Mouse (Mus musculus): ENCODE measurements at regions not wholly inside any gene's neighbourhood (a gene's known extent, or its start where the extent isn't known, plus 50 kb on each side); places are given as distances from the start of the nearest gene placed in this dataset.
"Not testable (repeated sequence)": the region's sequence is repeated elsewhere in the genome, so short reads cannot be mapped to it uniquely, and the experiment has no call there.

DNA sequence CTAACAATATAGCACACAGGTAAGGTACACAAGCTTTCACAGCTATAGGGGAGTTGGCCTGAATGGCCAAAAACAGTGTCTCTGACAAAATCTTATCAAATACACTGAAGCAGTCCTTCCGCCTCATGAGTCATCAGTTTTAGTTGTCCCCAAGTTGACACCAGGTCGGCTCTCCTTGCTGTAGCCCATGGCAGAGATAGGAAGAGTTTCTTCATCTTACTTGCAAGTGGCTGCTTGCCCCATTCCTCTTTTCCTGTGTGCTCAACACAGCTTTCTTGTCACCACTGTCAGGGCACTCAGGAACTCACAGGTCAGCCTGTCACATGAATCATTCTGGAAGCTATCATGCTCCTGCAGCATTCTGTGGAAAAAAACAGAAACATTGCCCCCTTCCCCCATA, 77.1 kb downstream of the Olfr721-ps1 start:
- not testable (repeated sequence) for H3K27ac ChIP-seq (replicated peaks); ATAC-seq (ENCODE audit: insufficient number of reproducible peaks, low FRiP score, low TSS enrichment, low read depth); H3K9me3 ChIP-seq (replicated peaks); H3K36me3 ChIP-seq; H3K9ac ChIP-seq; H3K4me3 ChIP-seq (replicated peaks); H3K4me1 ChIP-seq; H3K4me2 ChIP-seq (replicated peaks); H3K27me3 ChIP-seq
- 56% methylated on average over 2 of the region's 2 CpGs for WGBS

GRCm38 (mm10) chr14:14481840-14482239, 80.7 kb downstream of the Olfr721-ps1 start:
- Histone ChIP-seq H3K4me1 (no peaks in the 10 kb centered on the region), H3K36me3 (no peaks in the 10 kb centered on the region), H3K9ac (no peak overlapping the region), H3K4me2 (replicated peaks) (no peak overlapping the region), H3K27me3 (no peaks in the 10 kb centered on the region), H3K27ac (replicated peaks) (no peak overlapping the region), H3K9me3 (replicated peaks) (no peaks in the 10 kb centered on the region), H3K4me3 (replicated peaks) (no peak overlapping the region)
- no peak for ATAC-seq (ENCODE audit: insufficient number of reproducible peaks, low FRiP score, low TSS enrichment, low read depth)
- 65% methylated on average over 1 of the region's 1 CpGs for WGBS

- no peaks in the 10 kb centered on the region for H3K4me1 ChIP-seq
- H3K27me3 ChIP-seq, result no peaks in the 10 kb centered on the region
- no peaks in the 10 kb centered on the region for H3K36me3 ChIP-seq
- WGBS, result 96% methylated on average over 1 of the region's 1 CpGs
- ATAC-seq (ENCODE audit: insufficient number of reproducible peaks, low FRiP score, low TSS enrichment, low read depth), result no peak
- H3K4me3 ChIP-seq (replicated peaks), result no peak overlapping the region
- no peak overlapping the region for H3K9ac ChIP-seq
- H3K4me2 ChIP-seq (replicated peaks), result no peak overlapping the region
- H3K27ac ChIP-seq (replicated peaks), result no peak overlapping the region
- H3K9me3 ChIP-seq (replicated peaks), result no peaks in the 10 kb centered on the region
These were observed 85.3 kb downstream of the Olfr721-ps1 start for GRCm38 (mm10) chr14:14486356-14486755.

DNA sequence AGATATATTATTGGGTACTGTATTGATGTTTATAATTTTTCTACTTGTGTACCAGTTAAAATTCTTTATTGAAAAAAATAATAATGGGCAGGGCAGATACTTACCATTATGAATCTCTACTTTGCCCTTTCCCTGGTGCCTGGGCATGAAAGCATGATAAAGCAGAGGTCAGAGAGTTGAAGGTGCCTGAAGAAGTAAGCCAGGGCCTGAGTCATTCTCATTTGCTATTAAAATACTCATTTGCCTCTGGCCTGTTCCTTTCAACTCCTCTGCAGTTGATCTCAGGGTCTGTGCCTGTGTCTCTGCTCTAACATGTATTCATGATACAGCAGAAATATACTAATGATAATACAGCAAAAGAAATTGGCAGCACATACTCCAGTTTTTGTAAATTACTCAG, 89.4 kb downstream of the Olfr721-ps1 start:
- no peaks in the 10 kb centered on the region for H3K4me1 ChIP-seq
- H3K4me3 ChIP-seq (replicated peaks), result no peak overlapping the region
- H3K36me3 ChIP-seq, result no peaks in the 10 kb centered on the region
- no peaks in the 10 kb centered on the region for H3K27me3 ChIP-seq
- no peak overlapping the region for H3K9ac ChIP-seq
- no peak for ATAC-seq (ENCODE audit: insufficient number of reproducible peaks, low FRiP score, low TSS enrichment, low read depth)
- H3K9me3 ChIP-seq (replicated peaks), result no peaks in the 10 kb centered on the region
- H3K27ac ChIP-seq (replicated peaks), result no peak overlapping the region
- no peak overlapping the region for H3K4me2 ChIP-seq (replicated peaks)

DNA sequence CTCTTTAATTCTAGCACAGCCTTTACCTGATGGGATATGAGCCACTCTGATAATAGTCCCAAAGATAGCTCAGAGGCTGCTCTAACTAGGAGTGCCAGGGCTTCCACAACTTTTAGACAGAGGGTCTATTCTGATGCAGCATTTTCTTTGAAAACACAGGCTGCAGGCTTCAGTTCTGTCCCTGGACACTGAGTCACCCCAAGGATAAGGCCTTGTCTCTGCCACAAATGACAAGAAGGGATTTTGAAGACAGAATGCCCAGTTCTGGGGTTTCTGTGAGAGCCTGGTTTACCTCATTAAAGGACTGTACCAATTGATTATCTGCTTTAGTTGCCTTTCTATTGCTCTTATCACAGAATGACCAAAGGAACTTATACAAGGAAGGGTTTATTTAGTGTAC, 90.9 kb downstream of the Olfr721-ps1 start:
- Histone ChIP-seq H3K36me3 (no peaks in the 10 kb centered on the region), H3K27ac (replicated peaks) (no peak overlapping the region), H3K4me2 (replicated peaks) (no peak overlapping the region), H3K27me3 (no peaks in the 10 kb centered on the region), H3K9ac (no peak overlapping the region), H3K4me1 (no peaks in the 10 kb centered on the region), H3K9me3 (replicated peaks) (no peaks in the 10 kb centered on the region), H3K4me3 (replicated peaks) (no peak overlapping the region)
- ATAC-seq (ENCODE audit: insufficient number of reproducible peaks, low FRiP score, low TSS enrichment, low read depth), result no peak

- Histone ChIP-seq H3K27ac (replicated peaks) (no peak overlapping the region), H3K9ac (no peak overlapping the region), H3K4me3 (replicated peaks) (no peak overlapping the region), H3K36me3 (no peaks in the 10 kb centered on the region), H3K9me3 (replicated peaks) (no peaks in the 10 kb centered on the region), H3K4me1 (no peaks in the 10 kb centered on the region), H3K4me2 (replicated peaks) (no peak overlapping the region), H3K27me3 (no peaks in the 10 kb centered on the region)
- 84% methylated on average over 4 of the region's 4 CpGs for WGBS
- no peak for ATAC-seq (ENCODE audit: insufficient number of reproducible peaks, low FRiP score, low TSS enrichment, low read depth)
These were observed 110.8 kb downstream of the Olfr721-ps1 start for GRCm38 (mm10) chr14:14511927-14512326.

GRCm38 (mm10) chr14:14513056-14513455, 112.0 kb downstream of the Olfr721-ps1 start:
- no peak overlapping the region for H3K27ac ChIP-seq (replicated peaks)
- no peak overlapping the region for H3K9ac ChIP-seq
- H3K4me1 ChIP-seq, result no peaks in the 10 kb centered on the region
- no peaks in the 10 kb centered on the region for H3K27me3 ChIP-seq
- no peak overlapping the region for H3K4me2 ChIP-seq (replicated peaks)
- no peak overlapping the region for H3K4me3 ChIP-seq (replicated peaks)
- WGBS, result 86% methylated on average over 2 of the region's 2 CpGs
- H3K36me3 ChIP-seq, result no peaks in the 10 kb centered on the region
- ATAC-seq (ENCODE audit: insufficient number of reproducible peaks, low FRiP score, low TSS enrichment, low read depth), result no peak
- H3K9me3 ChIP-seq (replicated peaks), result no peaks in the 10 kb centered on the region

DNA sequence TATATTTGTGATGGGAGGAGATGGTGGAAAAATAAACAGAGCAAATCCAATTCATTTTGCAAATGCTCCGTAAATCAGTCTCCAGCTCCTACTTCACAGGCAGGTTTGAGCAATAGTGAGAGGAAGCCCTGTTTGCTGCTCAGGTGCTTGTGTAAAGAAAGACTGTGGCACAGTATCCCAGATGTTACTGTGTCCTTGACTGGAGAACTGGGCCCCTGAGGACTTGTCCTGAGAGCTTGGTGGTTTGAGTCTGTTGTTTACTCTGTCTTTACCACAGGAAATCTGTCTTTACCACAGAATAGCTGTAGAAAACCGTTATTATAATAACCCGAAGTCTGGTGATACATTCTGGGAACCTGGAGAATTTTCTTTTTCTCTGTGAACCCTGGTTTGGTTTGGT, 112.4 kb downstream of the Olfr721-ps1 start:
- no peak for ATAC-seq (ENCODE audit: insufficient number of reproducible peaks, low FRiP score, low TSS enrichment, low read depth)
- no peaks in the 10 kb centered on the region for H3K36me3 ChIP-seq
- no peaks in the 10 kb centered on the region for H3K9me3 ChIP-seq (replicated peaks)
- H3K27me3 ChIP-seq, result no peaks in the 10 kb centered on the region
- no peak overlapping the region for H3K9ac ChIP-seq
- no peak overlapping the region for H3K4me3 ChIP-seq (replicated peaks)
- no peak overlapping the region for H3K27ac ChIP-seq (replicated peaks)
- H3K4me2 ChIP-seq (replicated peaks), result no peak overlapping the region
- WGBS, result 58% methylated on average over 3 of the region's 3 CpGs
- no peaks in the 10 kb centered on the region for H3K4me1 ChIP-seq

DNA sequence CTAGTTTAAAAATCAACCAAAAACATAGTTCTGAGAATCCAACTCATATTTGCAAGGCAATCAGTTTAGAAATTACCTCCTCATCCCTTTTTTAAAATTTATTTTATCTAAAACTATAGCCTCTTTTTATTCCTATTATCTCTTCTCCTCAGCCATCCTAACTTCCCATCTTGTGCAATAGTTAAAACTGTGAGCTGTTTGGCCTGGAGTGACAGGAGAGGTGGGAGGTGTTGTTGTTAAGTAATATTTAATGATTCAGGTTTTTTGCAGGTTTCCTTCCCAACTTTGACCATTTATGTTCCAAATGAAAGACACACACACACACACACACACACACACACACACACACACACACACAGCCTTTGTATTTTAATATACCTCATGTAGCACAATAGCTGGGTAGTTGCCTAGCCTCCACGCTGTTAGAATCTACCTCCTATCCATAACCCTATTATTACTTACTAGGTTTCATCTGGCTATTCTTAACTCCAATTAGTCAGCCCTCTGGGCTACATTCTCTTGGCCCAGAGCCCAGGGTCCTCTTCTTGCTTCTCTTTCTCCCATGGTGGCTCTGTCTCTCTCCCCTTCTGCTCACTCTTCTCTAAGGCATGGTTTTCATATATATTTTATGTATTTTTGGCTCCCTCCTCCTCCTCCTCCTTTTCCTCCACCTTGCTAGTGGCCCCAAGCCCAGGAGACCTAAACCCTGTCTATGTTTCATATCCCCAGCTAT, 113.5 kb downstream of the Olfr721-ps1 start:
- WGBS, result 26% methylated on average over 1 of the region's 1 CpGs
- Histone ChIP-seq H3K27ac (replicated peaks) (no peak overlapping the region), H3K27me3 (no peaks in the 10 kb centered on the region), H3K4me3 (replicated peaks) (no peak overlapping the region), H3K9me3 (replicated peaks) (no peaks in the 10 kb centered on the region), H3K4me1 (no peaks in the 10 kb centered on the region), H3K4me2 (replicated peaks) (no peak overlapping the region), H3K9ac (no peak overlapping the region), H3K36me3 (no peaks in the 10 kb centered on the region)
- ATAC-seq (ENCODE audit: insufficient number of reproducible peaks, low FRiP score, low TSS enrichment, low read depth), result no peak

DNA sequence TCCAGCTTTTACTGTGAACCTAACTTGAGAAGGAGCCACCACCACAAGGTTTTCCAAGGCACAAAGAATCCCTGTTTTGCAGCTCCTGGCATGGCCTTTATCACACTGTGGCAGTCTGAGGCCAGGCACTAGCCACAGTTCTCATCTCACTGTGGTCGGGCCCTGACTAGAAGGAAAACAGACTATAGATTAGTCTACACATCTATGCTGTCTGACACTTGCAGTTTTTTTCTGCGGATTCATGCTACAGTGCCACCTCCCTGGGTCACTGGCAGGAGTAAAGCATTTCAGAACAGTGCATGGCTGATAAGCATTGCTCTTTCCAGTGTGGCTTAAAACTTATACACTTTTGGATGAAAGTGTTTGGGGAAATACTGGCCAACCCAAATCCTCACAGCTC, 114.3 kb downstream of the Olfr721-ps1 start:
- Histone ChIP-seq H3K36me3 (no peaks in the 10 kb centered on the region), H3K4me2 (replicated peaks) (no peak overlapping the region), H3K9ac (no peak overlapping the region), H3K27me3 (no peaks in the 10 kb centered on the region), H3K4me3 (replicated peaks) (no peak overlapping the region), H3K4me1 (no peaks in the 10 kb centered on the region), H3K27ac (replicated peaks) (no peak overlapping the region), H3K9me3 (replicated peaks) (no peaks in the 10 kb centered on the region)
- 65% methylated on average over 2 of the region's 2 CpGs for WGBS
- no peak for ATAC-seq (ENCODE audit: insufficient number of reproducible peaks, low FRiP score, low TSS enrichment, low read depth)

- no peak overlapping the region for H3K27ac ChIP-seq (replicated peaks)
- 78% methylated on average over 5 of the region's 5 CpGs for WGBS
- no peak overlapping the region for H3K4me2 ChIP-seq (replicated peaks)
- ATAC-seq (ENCODE audit: insufficient number of reproducible peaks, low FRiP score, low TSS enrichment, low read depth), result no peak
- H3K36me3 ChIP-seq, result no peaks in the 10 kb centered on the region
- no peak overlapping the region for H3K9ac ChIP-seq
- H3K9me3 ChIP-seq (replicated peaks), result no peaks in the 10 kb centered on the region
- H3K4me1 ChIP-seq, result no peaks in the 10 kb centered on the region
- H3K4me3 ChIP-seq (replicated peaks), result no peak overlapping the region
- no peaks in the 10 kb centered on the region for H3K27me3 ChIP-seq
These were observed 114.8 kb downstream of the Olfr721-ps1 start for GRCm38 (mm10) chr14:14515918-14516317.

GRCm38 (mm10) chr14:14518027-14518426, 116.9 kb downstream of the Olfr721-ps1 start:
- Histone ChIP-seq H3K36me3 (no peaks in the 10 kb centered on the region), H3K4me1 (no peaks in the 10 kb centered on the region), H3K4me3 (replicated peaks) (no peak overlapping the region), H3K27ac (replicated peaks) (no peak overlapping the region), H3K27me3 (no peaks in the 10 kb centered on the region), H3K9me3 (replicated peaks) (no peaks in the 10 kb centered on the region), H3K4me2 (replicated peaks) (no peak overlapping the region), H3K9ac (no peak overlapping the region)
- WGBS, result 83% methylated on average over 1 of the region's 1 CpGs
- ATAC-seq (ENCODE audit: insufficient number of reproducible peaks, low FRiP score, low TSS enrichment, low read depth), result no peak

Measured in embryonic facial prominence, embryonic 15.5 days (tissue).